Mouse (Mus musculus): ENCODE results near the gene 1700018B08Rik. TPM values are rescaled to one million over a fixed set of nuclear protein-coding genes. Genes with fewer than 3 reads are reported as not detected.

Gene 1700018B08Rik
- not detected in 2 replicates for polyA plus RNA-seq (2015; fragmentation: Nextera tagmentation; extraction: Ambion mirVana)

GRCm38 (mm10) chr8:121544276-121544785 lies at the start of gene 1700018B08Rik:
Gene 1700018B08Rik, minus strand, starts transcription at chr8:121544320.

GRCm38 (mm10) chr8:121590203-121591177 lies 46.4 kb upstream of the 1700018B08Rik start, which contains the start of gene Map1lc3b:
Gene Map1lc3b, plus strand, starts transcription at chr8:121590361.

GRCm38 (mm10) chr8:121578676-121579451 lies 34.7 kb upstream of the 1700018B08Rik start, which contains the start of gene Fbxo31:
Gene Fbxo31, minus strand, starts transcription at chr8:121578806.

Other genes starting within 250 kb of the 1700018B08Rik start
- gene Fbxo31, start 34.5 kb upstream of the 1700018B08Rik start, polyA plus RNA-seq (2015; fragmentation: Nextera tagmentation; extraction: Ambion mirVana): 9.6 and 13.4 TPM in 2 replicates
- 226 and 239 TPM in 2 replicates for gene Map1lc3b, start 46.0 kb upstream of the 1700018B08Rik start, polyA plus RNA-seq (2015; fragmentation: Nextera tagmentation; extraction: Ambion mirVana)
- gene Zcchc14, start 108.6 kb upstream of the 1700018B08Rik start, polyA plus RNA-seq (2015; fragmentation: Nextera tagmentation; extraction: Ambion mirVana): 3.6 and 3.7 TPM in 2 replicates
- 0.34 and 0.52 TPM in 2 replicates for gene Jph3, start 185.3 kb upstream of the 1700018B08Rik start, polyA plus RNA-seq (2015; fragmentation: Nextera tagmentation; extraction: Ambion mirVana)

Measured in spleen, postnatal 0 days (tissue).